8 mouse cellular contexts compared by ENCODE assay signal in genomic region chr8:13199385-13200061, GRCm38 (mm10). TPM values are rescaled to one million over a fixed set of nuclear protein-coding genes. Genes with fewer than 3 reads are reported as not detected.
DNase-seq lines count a peak whose midpoint lies in the region; ATAC-seq and TF ChIP-seq lines count a peak whose summit lies in the region.
"Had no signal": no experiment of that assay in that cellular context is flagged by ENCODE, and none has a peak within 500 bp of the region (broad histone marks: within the 10 kb centered on the region; RNA-seq: fewer than 3 reads in every experiment).

No protein-coding gene starts in this region.

- peak overlapping the region; percentile 94 for H3K4me2 ChIP-seq in hindbrain, embryonic 11.5 days (replicated peaks; ENCODE audit: low read depth, low read length)
- H3K4me2 ChIP-seq in liver, embryonic 11.5 days, result peak overlapping the region; percentile 73

- H3K4me1 ChIP-seq in testis, adult 2 months (ENCODE audit: control insufficient read depth, insufficient read depth, low read length), result peaks cover 17% of the 10 kb centered on the region
- H3K4me1 ChIP-seq in hindbrain, embryonic 11.5 days (replicated peaks; ENCODE audit: control insufficient read depth, insufficient read depth, low read length), result no peaks in the 10 kb centered on the region
- H3K4me1 ChIP-seq in liver, embryonic 11.5 days (replicated peaks; ENCODE audit: control insufficient read depth, insufficient read depth, low read length), result peaks cover 28% of the 10 kb centered on the region

- no peak overlapping the region for H3K9ac ChIP-seq in hindbrain, embryonic 11.5 days (ENCODE audit: low read depth, low read length)
- peak overlapping the region; percentile 80 for H3K9ac ChIP-seq in liver, embryonic 11.5 days (ENCODE audit: low read depth, low read length)

- 21% methylated on average over 14 of the region's 14 CpGs for WGBS in hindbrain, embryonic 11.5 days
- 25% methylated on average over 14 of the region's 14 CpGs for WGBS in liver, embryonic 11.5 days

- DNase-seq in testis, postnatal 10 days (ENCODE audit: low spot score), result no peak
- DNase-seq in hindbrain, embryonic 11.5 days (ENCODE audit: low spot score), result no peak
- no peak for DNase-seq in liver, embryonic 11.5 days (ENCODE audit: low spot score)
- DNase-seq in adrenal gland, adult 18-20 months (ENCODE audit: low spot score in 2 of 2), result no peak
- no peak for DNase-seq in thymus, postnatal 25 days
- DNase-seq in cerebellum, postnatal 25 days, result no peak

- no peak overlapping the region for H3K27ac ChIP-seq in testis, adult 2 months (ENCODE audit: control insufficient read depth, insufficient read depth, low read depth, low read length)
- H3K27ac ChIP-seq in hindbrain, embryonic 11.5 days (ENCODE audit: low read depth, low read length), result no peak overlapping the region
- H3K27ac ChIP-seq in liver, embryonic 11.5 days (ENCODE audit: low read depth, low read length), result no peak overlapping the region

- H3K9me3 ChIP-seq in hindbrain, embryonic 11.5 days (ENCODE audit: control insufficient read depth, low read length), result no peaks in the 10 kb centered on the region
- H3K9me3 ChIP-seq in liver, embryonic 11.5 days (ENCODE audit: control insufficient read depth, low read length), result no peaks in the 10 kb centered on the region

- TF ChIP-seq POLR2A in testis, adult 2 months (IDR thresholded peaks at IDR 0.05; ENCODE audit: control insufficient read depth, low read depth, low read length), result no peak

- TF ChIP-seq CTCF in testis, adult 2 months (IDR thresholded peaks at IDR 0.05; ENCODE audit: control insufficient read depth, insufficient read depth, insufficient replicate concordance, low read depth, low read length), result no peak

- H3K36me3 ChIP-seq in testis, adult 2 months (ENCODE audit: control insufficient read depth, insufficient read depth, low read length), result no peaks in the 10 kb centered on the region
- no peaks in the 10 kb centered on the region for H3K36me3 ChIP-seq in hindbrain, embryonic 11.5 days (ENCODE audit: control insufficient read depth, insufficient read depth, low read length)
- no peaks in the 10 kb centered on the region for H3K36me3 ChIP-seq in liver, embryonic 11.5 days (ENCODE audit: control insufficient read depth, insufficient read depth, low read length)

- no peak for ATAC-seq in hindbrain, embryonic 11.5 days (ENCODE audit: low FRiP score)
- no peak for ATAC-seq in liver, embryonic 11.5 days (replicated peaks; ENCODE audit: low FRiP score)

- H3K4me3 ChIP-seq in testis, adult 2 months (ENCODE audit: control insufficient read depth, low read depth, low read length), result peak overlapping the region; percentile 87; the same call in 1 of the 2 replicates
- peak overlapping the region; percentile 78 for H3K4me3 ChIP-seq in hindbrain, embryonic 11.5 days (ENCODE audit: low read depth, low read length)
- H3K4me3 ChIP-seq in liver, embryonic 11.5 days (ENCODE audit: low read depth, low read length), result peak overlapping the region; percentile 62

- no peaks in the 10 kb centered on the region for H3K27me3 ChIP-seq in testis, adult 2 months (ENCODE audit: control insufficient read depth, insufficient read depth, low read length)
- H3K27me3 ChIP-seq in hindbrain, embryonic 11.5 days (ENCODE audit: control insufficient read depth, insufficient read depth, low read length), result peaks cover 25% of the 10 kb centered on the region
- H3K27me3 ChIP-seq in liver, embryonic 11.5 days (replicated peaks; ENCODE audit: control insufficient read depth, insufficient read depth, low read length), result peaks cover 7% of the 10 kb centered on the region

RNA-seq across cellular contexts. Expression of gene Grtp1, which starts 0.9 kb away (rescaled TPM):
- polyA plus RNA-seq in testis, adult 2 months (2012; rRNA removed), result 1.6 and 97.7 TPM in 2 replicates
- 12.9 and 13.0 TPM in 2 replicates for polyA plus RNA-seq in hindbrain, embryonic 11.5 days (2014; fragmentation: Nextera tagmentation; extraction: Ambion mirVana)
- polyA plus RNA-seq in liver, embryonic 11.5 days (2014; fragmentation: Nextera tagmentation; extraction: Ambion mirVana), result 19.7 and 23.3 TPM in 2 replicates
- 10 to 100 TPM in 1 of 2 experiments, 1 to 10 TPM in 1; 9.1 to 15.3 TPM for total RNA-seq in adrenal gland, adult 18-20 months (2021)

RNA-seq across cellular contexts. Expression of gene Lamp1, which starts 40.6 kb away (rescaled TPM):
- polyA plus RNA-seq in testis, adult 2 months (2012; rRNA removed), result 583 and 634 TPM in 2 replicates
- polyA plus RNA-seq in hindbrain, embryonic 11.5 days (2014; fragmentation: Nextera tagmentation; extraction: Ambion mirVana), result 261 and 286 TPM in 2 replicates
- polyA plus RNA-seq in liver, embryonic 11.5 days (2014; fragmentation: Nextera tagmentation; extraction: Ambion mirVana), result 251 and 283 TPM in 2 replicates
- 100 to 1,000 TPM; 456 to 471 TPM for total RNA-seq in adrenal gland, adult 18-20 months (2021)

RNA-seq across cellular contexts. Expression of gene Adprhl1, which starts 54.4 kb away (rescaled TPM):
- 0.06 TPM in 1 of 2 replicates, not detected in the other for polyA plus RNA-seq in testis, adult 2 months (2012; rRNA removed)
- polyA plus RNA-seq in hindbrain, embryonic 11.5 days (2014; fragmentation: Nextera tagmentation; extraction: Ambion mirVana), result 0.26 and 0.32 TPM in 2 replicates
- polyA plus RNA-seq in liver, embryonic 11.5 days (2014; fragmentation: Nextera tagmentation; extraction: Ambion mirVana), result 0.70 TPM in 1 of 2 replicates, not detected in the other
- 10 to 100 TPM in 1 of 2 experiments, 1 to 10 TPM in 1; 7.8 to 18.5 TPM for total RNA-seq in adrenal gland, adult 18-20 months (2021)
- total RNA-seq: neutrophil, adult 5-6 weeks had no signal
